Mouse (Mus musculus): ENCODE results near the gene Pdcd2l. TPM values are rescaled to one million over a fixed set of nuclear protein-coding genes. Genes with fewer than 3 reads are reported as not detected.

Gene Pdcd2l
- polyA plus RNA-seq (2012; ENCODE audit: insufficient read depth, insufficient read length, missing spikeins) = 24.5 and 29.4 TPM in 2 replicates

DNA sequence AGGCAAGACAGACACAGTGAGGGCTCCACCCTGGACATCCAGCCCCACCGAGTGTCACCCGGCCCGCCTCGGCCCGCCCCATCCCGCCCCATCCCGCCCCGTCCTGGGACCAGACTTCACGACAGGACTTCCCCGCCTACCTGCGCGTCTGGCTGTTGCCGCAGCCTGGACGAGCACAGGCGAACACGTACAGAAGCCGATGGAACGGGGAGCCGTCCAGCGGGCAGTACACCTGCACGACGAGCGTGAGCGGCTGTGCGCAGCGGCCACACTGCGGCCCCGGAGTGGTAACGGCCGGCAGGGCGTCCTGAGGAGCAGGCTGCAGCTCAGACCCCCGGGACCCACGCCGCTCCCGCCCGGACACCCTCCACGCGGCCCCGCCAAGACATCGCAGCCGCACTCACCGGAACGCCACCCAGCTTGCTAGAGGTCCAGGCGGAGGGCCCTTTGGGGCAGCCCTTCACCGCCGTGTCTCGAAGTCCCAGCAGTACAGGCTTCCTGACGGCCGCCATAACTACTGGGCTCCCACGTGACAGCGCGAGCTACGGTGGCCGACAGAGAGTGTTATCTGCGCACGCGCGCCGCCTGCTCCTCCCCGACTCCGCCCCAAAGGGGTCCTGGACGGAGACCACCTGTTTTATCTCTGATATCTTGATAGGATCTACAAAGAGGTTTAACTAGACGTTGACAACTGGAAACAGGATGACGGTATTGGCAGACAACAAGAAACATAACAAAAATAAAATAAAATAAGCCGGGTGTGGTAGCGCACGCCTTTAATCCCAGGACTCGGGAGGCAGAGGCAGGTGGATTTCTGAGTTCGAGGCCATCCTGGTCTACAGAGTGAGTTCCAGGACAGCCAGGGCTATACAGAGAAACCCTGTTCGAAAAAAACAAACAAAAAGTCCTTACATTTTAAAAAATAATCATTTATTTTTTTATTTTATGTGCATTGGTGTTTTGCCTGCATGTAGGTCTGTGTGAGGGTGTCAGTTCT lies at the start of gene Pdcd2l:
Pdcd2l (minus strand) TSS at position 530 of the 997 bp plus-strand sequence.
- TF ChIP-seq POLR2A (IDR thresholded peaks at IDR 0.05; ENCODE audit: borderline replicate concordance, low read depth, low read length) = 0 out of 2 replicates have a peak, but pooled peaks have one; percentile 46
- no peak for TF ChIP-seq CTCF (IDR thresholded peaks at IDR 0.05; ENCODE audit: low read depth, low read length)
- H3K4me3 ChIP-seq (ENCODE audit: insufficient read depth, low read length) = peak within 1 kb of the TSS; percentile 91
- peaks cover 23% of the 10 kb centered on the region for H3K4me1 ChIP-seq (ENCODE audit: control insufficient read depth, insufficient read depth, low read length)
- peak within 1 kb of the TSS; percentile 29 for H3K27ac ChIP-seq (ENCODE audit: insufficient read depth, low read depth, low read length)

- no peak overlapping the region for H3K27ac ChIP-seq (ENCODE audit: insufficient read depth, low read depth, low read length)
- no peak overlapping the region for H3K4me3 ChIP-seq (ENCODE audit: insufficient read depth, low read length)
- H3K4me1 ChIP-seq (ENCODE audit: control insufficient read depth, insufficient read depth, low read length) = peaks cover 3% of the 10 kb centered on the region; the same call in 1 of the 2 replicates
- TF ChIP-seq CTCF (IDR thresholded peaks at IDR 0.05; ENCODE audit: low read depth, low read length) (no peak), POLR2A (IDR thresholded peaks at IDR 0.05; ENCODE audit: borderline replicate concordance, low read depth, low read length) (no peak)
These were observed 45.7 kb upstream of the Pdcd2l start for GRCm38 (mm10) chr7:34242176-34242575.

GRCm38 (mm10) chr7:34238086-34238485 lies 41.6 kb upstream of the Pdcd2l start:
- no peak for TF ChIP-seq POLR2A (IDR thresholded peaks at IDR 0.05; ENCODE audit: borderline replicate concordance, low read depth, low read length)
- no peak for TF ChIP-seq CTCF (IDR thresholded peaks at IDR 0.05; ENCODE audit: low read depth, low read length)
- Histone ChIP-seq H3K27ac (ENCODE audit: insufficient read depth, low read depth, low read length) (no peak overlapping the region), H3K4me1 (ENCODE audit: control insufficient read depth, insufficient read depth, low read length) (peaks cover 5% of the 10 kb centered on the region), H3K4me3 (ENCODE audit: insufficient read depth, low read length) (no peak overlapping the region)

GRCm38 (mm10) chr7:34235602-34236001 lies 39.1 kb upstream of the Pdcd2l start:
- H3K4me3 ChIP-seq (ENCODE audit: insufficient read depth, low read length) = no peak overlapping the region
- no peak for TF ChIP-seq CTCF (IDR thresholded peaks at IDR 0.05; ENCODE audit: low read depth, low read length)
- no peak for TF ChIP-seq POLR2A (IDR thresholded peaks at IDR 0.05; ENCODE audit: borderline replicate concordance, low read depth, low read length)
- peaks cover 20% of the 10 kb centered on the region for H3K4me1 ChIP-seq (ENCODE audit: control insufficient read depth, insufficient read depth, low read length)
- no peak overlapping the region for H3K27ac ChIP-seq (ENCODE audit: insufficient read depth, low read depth, low read length)

DNA sequence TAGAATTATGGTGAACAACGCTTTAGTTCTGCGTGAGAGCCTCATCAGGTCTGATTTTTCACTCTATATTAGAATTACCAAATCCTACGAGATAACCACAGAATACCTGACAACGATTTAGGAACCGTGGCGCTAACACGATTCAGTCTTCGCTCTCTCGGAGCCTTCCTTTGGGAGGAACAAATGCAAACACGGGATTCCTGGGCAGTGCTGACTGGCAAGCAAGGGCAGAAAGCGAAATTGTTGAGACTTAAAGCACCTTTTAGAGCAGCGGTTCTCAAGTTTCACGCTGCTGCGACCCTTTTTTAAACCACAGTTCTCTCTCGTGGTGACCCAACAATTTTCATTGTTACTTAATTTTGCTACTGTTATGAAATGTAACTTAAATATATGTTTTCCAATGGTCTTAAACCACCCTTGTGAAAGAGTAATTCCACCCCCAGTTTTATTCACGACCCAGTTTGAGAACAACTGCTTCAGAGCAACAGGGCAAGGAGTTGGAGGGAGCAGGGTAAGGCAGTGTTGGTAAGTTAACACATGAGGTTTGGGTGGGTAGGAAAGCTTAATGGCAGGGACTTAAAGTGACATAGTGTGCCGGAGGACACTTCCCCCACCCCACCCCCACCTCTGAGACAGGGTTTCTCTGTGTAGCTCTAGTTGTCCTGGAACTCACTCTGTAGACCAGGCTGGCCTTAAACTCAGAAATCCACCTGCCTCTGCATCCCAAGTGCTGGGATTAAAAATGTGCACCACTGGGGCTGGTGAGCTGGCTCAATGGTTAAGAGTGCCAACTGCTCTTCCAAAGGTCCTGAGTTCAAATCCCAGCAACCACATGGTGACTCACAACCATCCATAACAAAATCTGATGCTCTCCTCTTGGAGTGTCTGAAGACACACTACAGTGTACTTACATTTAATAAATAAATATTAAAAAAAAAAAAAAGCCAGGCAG lies 38.4 kb upstream of the Pdcd2l start:
- peaks cover 20% of the 10 kb centered on the region for H3K4me1 ChIP-seq (ENCODE audit: control insufficient read depth, insufficient read depth, low read length)
- H3K27ac ChIP-seq (ENCODE audit: insufficient read depth, low read depth, low read length) = peak overlapping the region; percentile 87
- no peak for TF ChIP-seq CTCF (IDR thresholded peaks at IDR 0.05; ENCODE audit: low read depth, low read length)
- no peak for TF ChIP-seq POLR2A (IDR thresholded peaks at IDR 0.05; ENCODE audit: borderline replicate concordance, low read depth, low read length)
- H3K4me3 ChIP-seq (ENCODE audit: insufficient read depth, low read length) = peak overlapping the region; percentile 61

DNA sequence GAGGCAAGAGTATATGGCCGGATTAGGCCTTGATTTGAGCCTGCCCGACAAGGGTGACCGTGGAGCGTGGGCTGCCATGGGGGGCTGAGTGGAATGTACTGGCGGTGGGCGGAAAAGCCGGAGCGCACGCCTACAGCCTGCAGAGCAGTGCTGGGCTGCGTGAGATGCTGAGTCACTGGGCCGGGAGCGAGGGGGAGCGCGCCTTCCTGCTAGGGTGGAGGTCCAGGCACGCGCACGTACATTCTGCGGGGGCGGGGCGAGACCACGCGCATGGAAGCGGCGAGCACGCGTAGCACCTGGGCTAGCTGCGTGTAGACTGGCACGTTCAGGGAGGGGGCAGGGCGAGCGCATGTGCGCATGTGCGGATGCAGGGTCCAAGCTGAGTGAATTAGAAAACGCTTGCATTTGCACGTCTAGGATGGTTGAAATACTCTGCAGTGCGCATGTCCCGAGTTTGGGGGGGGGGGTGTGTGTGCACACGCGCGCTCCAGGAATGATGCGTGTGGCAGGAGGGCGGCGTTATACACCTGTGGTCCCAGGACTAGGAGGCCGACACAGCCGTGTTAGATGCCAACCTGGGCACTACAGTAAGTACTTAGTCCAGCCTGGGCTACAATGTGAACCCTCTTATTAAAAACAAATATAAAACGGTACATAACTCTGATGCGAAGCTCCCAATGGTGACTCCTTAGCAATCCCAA lies 37.6 kb upstream of the Pdcd2l start:
- Histone ChIP-seq H3K4me1 (ENCODE audit: control insufficient read depth, insufficient read depth, low read length) (peaks cover 17% of the 10 kb centered on the region), H3K27ac (ENCODE audit: insufficient read depth, low read depth, low read length) (peak overlapping the region; percentile 87), H3K4me3 (ENCODE audit: insufficient read depth, low read length) (peak overlapping the region; percentile 61)
- TF ChIP-seq CTCF (IDR thresholded peaks at IDR 0.05; ENCODE audit: low read depth, low read length) (no peak), POLR2A (IDR thresholded peaks at IDR 0.05; ENCODE audit: borderline replicate concordance, low read depth, low read length) (no peak)

GRCm38 (mm10) chr7:34232785-34233725 lies 36.6 kb upstream of the Pdcd2l start:
- peaks cover 24% of the 10 kb centered on the region for H3K4me1 ChIP-seq (ENCODE audit: control insufficient read depth, insufficient read depth, low read length)
- TF ChIP-seq POLR2A (IDR thresholded peaks at IDR 0.05; ENCODE audit: borderline replicate concordance, low read depth, low read length) (no peak), CTCF (IDR thresholded peaks at IDR 0.05; ENCODE audit: low read depth, low read length) (no peak)
- peak overlapping the region; percentile 87 for H3K27ac ChIP-seq (ENCODE audit: insufficient read depth, low read depth, low read length)
- H3K4me3 ChIP-seq (ENCODE audit: insufficient read depth, low read length) = peak overlapping the region; percentile 61

GRCm38 (mm10) chr7:34230116-34230515 lies 33.7 kb upstream of the Pdcd2l start, which contains the start of gene Gpi1:
Gene Gpi1 (minus strand): TSS chr7:34230336.
- Histone ChIP-seq H3K4me1 (ENCODE audit: control insufficient read depth, insufficient read depth, low read length) (peaks cover 48% of the 10 kb centered on the region), H3K4me3 (ENCODE audit: insufficient read depth, low read length) (peak within 1 kb of the TSS; percentile 77), H3K27ac (ENCODE audit: insufficient read depth, low read depth, low read length) (peak within 1 kb of the TSS; percentile 71)
- TF ChIP-seq POLR2A (IDR thresholded peaks at IDR 0.05; ENCODE audit: borderline replicate concordance, low read depth, low read length) = peak; percentile 7; the same call in 1 of the 2 replicates
- TF ChIP-seq CTCF (IDR thresholded peaks at IDR 0.05; ENCODE audit: low read depth, low read length) = no peak

Data from bone marrow macrophage, adult 2 months (primary cell).